ENCODE assay signal across 25 mouse cellular contexts in genomic region chr2:22918651-22919050, GRCm38 (mm10).
"Had no signal": no experiment of that assay in that cellular context is flagged by ENCODE, and none has a peak within 500 bp of the region (broad histone marks: within the 10 kb centered on the region; RNA-seq: fewer than 3 reads in every experiment).

No protein-coding gene starts in this region.

- H3K4me2 ChIP-seq: heart, embryonic 12.5 days; hindbrain, embryonic 12.5 days; hindbrain, embryonic 14.5 days; intestine, embryonic 15.5 days; limb, embryonic 13.5 days; limb, embryonic 15.5 days; liver, embryonic 12.5 days had no signal

- H3K27me3 ChIP-seq: heart, embryonic 12.5 days; hindbrain, embryonic 12.5 days; intestine, embryonic 15.5 days; limb, embryonic 13.5 days; limb, embryonic 15.5 days; liver, embryonic 12.5 days had no signal

- ATAC-seq: hindbrain, embryonic 16.5 days; inflammation-experienced regulatory T-cells, adult 6 months; intestine, embryonic 15.5 days; intestine, postnatal 0 days; liver, embryonic 12.5 days had no signal

- H3K9me3 ChIP-seq: heart, embryonic 10.5 days; heart, embryonic 12.5 days; hindbrain, embryonic 10.5 days; hindbrain, embryonic 12.5 days; intestine, embryonic 15.5 days; limb, embryonic 13.5 days; limb, embryonic 15.5 days; liver, embryonic 12.5 days had no signal

- H3K9ac ChIP-seq: heart, embryonic 12.5 days; hindbrain, embryonic 12.5 days; hindbrain, embryonic 14.5 days; intestine, embryonic 15.5 days; limb, embryonic 13.5 days; limb, embryonic 15.5 days; liver, embryonic 12.5 days; liver, embryonic 14.5 days had no signal

- H3K4me3 ChIP-seq: gastrocnemius, adult 2 months; heart, embryonic 10.5 days; heart, embryonic 12.5 days; hindbrain, embryonic 10.5 days; hindbrain, embryonic 12.5 days; intestine, embryonic 15.5 days; limb, embryonic 13.5 days; limb, embryonic 15.5 days; liver, embryonic 12.5 days had no signal

- H3K4me1 ChIP-seq: heart, embryonic 10.5 days; heart, embryonic 12.5 days; hindbrain, embryonic 10.5 days; hindbrain, embryonic 12.5 days; intestine, embryonic 15.5 days; limb, embryonic 13.5 days; limb, embryonic 15.5 days; liver, embryonic 12.5 days had no signal

- H3K27ac ChIP-seq: gastrocnemius, adult 2 months; heart, embryonic 10.5 days; hindbrain, embryonic 10.5 days; hindbrain, embryonic 12.5 days; hindbrain, embryonic 14.5 days; intestine, embryonic 15.5 days; limb, embryonic 13.5 days; limb, embryonic 15.5 days; liver, embryonic 12.5 days; liver, embryonic 14.5 days had no signal

- DNase-seq: gastrocnemius, adult 2 months; gastrocnemius, postnatal 10 days; gastrocnemius, postnatal 25 days; heart, adult 18-20 months; heart, postnatal 10 days; heart, postnatal 4 days; kidney, adult 18-20 months; kidney, adult 8-10 months; kidney, postnatal 10 days; kidney, postnatal 25 days; layer of hippocampus, postnatal 36 days; left cerebral cortex, postnatal 4 days had no signal
